Mouse (Mus musculus) 416B (cell line): Measurements from ENCODE around the gene Fam171a1.
A peak's percentile ranks its signal among the peaks of the same experiment; 100 is the strongest.

Source experiments
- DNase-seq: peaks from one replicate; pipeline ENCODE4 v3.0.0; 2011; ENCODE audit warnings: low read depth

The Fam171a1 gene

GRCm38 (mm10) chr2:3138308-3138707, 24.3 kb downstream of the Fam171a1 start:
- no peak for DNase-seq

DNA sequence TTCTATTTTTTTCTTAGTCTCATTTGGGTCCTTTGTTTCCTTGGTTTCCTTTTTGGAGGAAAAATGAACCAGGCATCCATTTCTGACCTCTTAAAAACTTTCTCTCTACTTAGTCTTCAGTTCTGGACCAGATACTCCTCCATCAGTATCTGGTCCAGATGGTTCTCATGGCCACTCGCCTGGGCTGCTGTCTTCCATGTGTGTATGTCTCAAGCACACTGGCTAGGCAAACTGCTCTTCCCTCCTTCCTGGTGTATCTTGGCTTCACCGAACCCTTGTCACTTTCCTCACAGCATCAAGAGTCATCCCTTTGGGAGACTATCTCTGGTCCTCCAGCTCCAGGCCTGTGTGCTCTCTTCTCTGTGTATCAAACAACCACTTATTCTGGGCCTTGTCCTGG, 25.0 kb downstream of the Fam171a1 start:
- DNase-seq = no peak

GRCm38 (mm10) chr2:3139578-3139977, 25.6 kb downstream of the Fam171a1 start:
- DNase-seq = no peak

DNA sequence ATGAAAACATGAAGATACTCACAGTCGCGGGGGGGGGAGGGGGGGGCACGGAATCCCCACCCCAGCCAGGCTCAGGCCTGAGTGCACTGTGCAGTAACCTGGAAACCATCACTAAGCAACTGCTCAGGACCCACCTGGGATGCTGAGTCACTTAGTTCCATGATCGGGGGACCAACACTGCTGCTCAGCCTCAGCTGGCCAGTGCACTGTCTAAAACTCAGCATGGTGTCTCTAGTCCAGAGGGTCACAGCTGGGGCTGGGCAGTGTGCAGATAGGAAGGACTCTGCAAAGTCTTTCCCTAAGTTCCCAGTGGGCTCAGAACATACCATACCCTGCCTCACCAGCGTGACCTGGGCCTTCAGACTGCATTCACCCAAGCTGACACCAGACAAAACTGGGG, 26.6 kb downstream of the Fam171a1 start:
- DNase-seq = no peak

DNA sequence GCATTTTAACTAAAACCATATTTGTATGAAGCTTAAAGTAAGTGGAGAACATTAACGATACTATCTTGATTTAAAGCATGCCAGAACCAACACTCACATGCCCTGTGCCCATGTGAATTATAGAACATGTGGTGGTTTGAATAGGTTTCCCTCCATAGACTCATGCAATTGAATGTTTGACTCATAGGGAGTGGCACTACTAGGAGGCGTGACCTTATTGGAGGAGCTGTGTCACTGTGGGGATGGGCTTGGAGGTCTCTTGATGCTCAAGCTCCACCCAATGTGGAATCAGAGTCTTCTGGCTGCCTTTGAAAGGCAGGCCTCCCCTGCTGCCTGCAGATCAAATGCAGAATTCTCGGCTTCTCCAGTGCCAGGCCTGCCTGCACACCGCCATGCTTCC, 27.8 kb downstream of the Fam171a1 start:
- no peak for DNase-seq

DNA sequence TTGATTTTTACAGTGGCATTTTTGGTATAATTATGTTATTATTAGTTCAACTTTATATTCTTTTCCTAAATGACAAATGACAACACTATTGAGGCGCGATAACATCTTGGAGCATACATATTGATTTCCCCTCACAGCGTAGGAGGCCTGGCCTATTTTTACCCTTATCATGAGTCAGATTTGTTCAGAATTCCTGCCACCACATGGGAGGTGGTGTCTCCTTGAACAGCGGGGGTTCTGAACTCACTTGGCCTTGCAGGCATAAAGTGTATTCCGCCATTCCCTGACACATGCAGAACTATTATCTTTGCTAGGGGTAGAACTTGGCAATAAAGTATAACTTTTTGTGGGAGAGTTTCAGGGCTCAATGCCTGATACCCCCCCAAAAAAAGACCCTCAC, 30.3 kb downstream of the Fam171a1 start:
- no peak for DNase-seq

DNA sequence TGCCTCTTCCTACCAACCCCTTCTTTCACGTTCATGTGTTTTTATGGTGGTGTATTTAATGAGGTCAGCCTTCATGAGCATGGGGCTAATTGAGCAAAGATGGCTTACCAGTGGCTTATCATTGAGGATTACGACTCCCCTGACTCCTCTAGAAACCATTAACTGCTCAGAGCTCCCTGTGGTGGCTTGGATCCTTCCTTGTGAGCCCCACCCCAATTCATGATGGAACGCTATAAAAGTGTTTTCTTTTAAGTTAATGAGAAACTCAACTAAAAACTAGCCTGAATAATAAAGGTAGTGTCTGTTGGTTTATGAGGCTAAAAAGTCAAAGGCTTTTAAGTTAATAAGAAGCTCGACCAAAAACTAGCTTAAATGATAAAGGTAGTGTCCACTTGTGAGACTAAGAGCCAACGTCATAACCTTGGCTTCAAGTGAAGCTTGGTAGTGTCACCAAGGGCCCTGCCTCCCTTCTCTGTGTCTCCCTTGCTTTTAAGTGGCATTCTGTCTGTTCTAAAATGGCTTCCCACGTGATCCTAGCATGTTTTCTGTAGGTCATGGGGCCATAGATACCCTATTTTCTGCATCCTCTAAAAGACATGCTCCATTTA, 33.6 kb downstream of the Fam171a1 start:
- DNase-seq = no peak

DNA sequence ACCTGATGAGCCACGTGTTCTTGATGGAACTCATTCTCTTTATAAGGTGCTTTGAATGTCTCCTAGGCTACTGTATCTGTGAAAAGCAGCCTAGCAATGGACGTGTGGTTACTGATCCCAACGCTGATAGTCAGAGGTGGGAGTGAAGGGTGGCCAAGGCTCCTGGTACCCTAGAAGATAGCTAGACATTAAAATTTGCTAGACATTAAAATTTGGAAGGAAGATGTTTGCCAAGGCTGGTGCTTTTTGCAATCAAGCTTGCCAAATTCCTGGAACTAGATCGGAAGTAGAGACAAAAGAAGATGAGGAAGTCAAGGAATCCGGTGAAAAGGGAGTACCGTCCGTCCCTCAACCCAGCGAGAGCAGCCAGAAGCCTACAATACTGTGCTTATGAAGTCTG, 34.7 kb downstream of the Fam171a1 start:
- no peak for DNase-seq

- no peak for DNase-seq
Observed at GRCm38 (mm10) chr2:3150324-3150723, 36.3 kb downstream of the Fam171a1 start.

DNA sequence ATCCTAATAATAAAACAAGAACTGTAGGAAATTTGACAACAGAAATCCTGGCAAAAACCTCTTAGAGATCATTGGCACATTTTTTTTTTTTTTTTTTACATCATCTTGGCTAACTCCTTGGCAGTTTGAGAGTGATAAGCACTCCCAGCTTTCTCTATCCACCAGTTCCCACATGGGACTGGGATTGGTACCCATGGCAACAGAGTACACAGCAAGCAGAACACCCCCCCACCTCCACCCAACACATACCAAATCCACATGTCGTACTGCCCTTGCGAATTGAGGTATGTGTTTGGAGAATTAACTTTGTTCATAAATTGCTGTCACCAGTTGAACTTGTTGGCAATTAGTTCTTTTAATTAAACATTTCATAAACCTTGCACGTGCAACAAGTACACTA, 37.3 kb downstream of the Fam171a1 start:
- no peak for DNase-seq

- DNase-seq = no peak
Observed at GRCm38 (mm10) chr2:3154091-3154665, 40.2 kb downstream of the Fam171a1 start.

DNA sequence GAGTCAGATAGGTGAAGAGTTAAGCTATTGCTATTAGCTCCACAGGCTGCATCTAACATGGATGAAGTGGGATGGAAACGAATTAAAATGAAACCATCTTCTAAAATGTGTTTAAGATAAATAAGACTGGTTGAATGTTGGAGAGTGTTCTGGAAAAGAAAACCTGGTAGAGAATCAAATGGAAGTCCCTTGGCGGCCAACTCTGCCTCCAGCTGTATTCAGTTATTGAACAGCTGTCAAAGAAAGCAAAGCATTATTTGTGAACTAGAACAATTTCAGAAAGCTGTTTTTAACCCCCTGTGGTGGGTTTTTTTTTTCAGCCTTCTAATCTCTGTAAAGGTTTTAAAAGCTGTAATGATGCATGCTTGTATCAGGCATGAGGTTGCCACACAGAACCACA, 41.0 kb downstream of the Fam171a1 start:
- no peak for DNase-seq

GRCm38 (mm10) chr2:3157030-3157429, 43.0 kb downstream of the Fam171a1 start:
- no peak for DNase-seq

- no peak for DNase-seq
Observed at GRCm38 (mm10) chr2:3157661-3158344, 43.8 kb downstream of the Fam171a1 start.

DNA sequence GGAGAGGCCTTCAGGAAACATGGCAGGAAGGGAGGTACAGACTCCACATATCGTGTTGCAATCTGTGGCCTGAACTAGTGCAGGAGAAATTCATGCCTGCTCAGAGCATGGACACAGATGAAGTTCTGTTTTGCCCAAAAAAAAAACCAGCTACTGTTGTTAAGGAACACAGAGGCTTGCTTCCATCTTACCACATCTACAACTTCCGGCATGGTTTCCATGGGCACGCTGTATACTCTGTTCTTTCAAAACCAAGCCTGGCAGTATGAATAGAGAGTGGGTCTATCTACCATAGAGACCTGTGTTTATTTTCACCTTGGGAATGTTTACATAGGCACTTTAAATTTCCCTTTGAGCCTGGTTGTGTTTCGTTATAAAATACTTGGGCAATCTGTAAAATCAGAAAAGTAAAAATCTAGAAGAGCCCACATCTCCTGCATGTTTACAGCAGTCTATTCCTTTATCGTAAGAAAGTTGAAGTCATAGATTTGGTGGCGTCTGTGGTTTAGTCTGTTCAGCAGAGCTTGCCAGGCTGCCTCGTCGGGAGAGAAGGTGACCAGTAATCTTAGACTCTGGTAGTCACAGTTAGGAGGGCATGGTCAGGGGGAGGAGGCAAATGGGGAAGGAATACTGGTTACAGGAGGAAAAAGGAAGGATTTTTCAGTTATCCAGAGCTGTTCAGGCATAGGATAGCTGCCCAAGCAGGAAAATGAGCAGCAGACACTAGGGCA, 44.8 kb downstream of the Fam171a1 start:
- peak; percentile 42 for DNase-seq

DNA sequence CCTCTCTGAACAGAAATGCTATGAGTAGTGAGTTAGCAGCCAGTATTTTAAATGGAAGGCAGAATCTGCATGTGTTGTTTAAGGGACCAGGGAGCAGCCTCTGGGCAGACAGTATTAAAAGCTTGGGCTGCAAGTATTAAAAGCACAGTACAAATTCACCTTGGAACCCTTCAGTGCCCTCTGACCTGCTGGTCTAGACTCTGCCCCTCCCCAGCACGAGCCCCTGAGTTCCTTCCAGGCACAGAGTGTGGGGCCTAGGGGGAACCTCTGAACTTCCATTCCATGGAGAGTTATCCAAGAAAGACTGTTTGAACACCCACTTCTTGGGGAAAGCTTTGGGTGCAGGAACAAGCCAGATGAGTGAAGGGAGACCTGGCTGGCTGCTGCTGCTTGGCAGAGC, 47.6 kb downstream of the Fam171a1 start:
- DNase-seq = no peak

GRCm38 (mm10) chr2:3163501-3164076, 49.6 kb downstream of the Fam171a1 start:
- no peak for DNase-seq

- DNase-seq = no peak
Observed at GRCm38 (mm10) chr2:3165037-3165600, 51.1 kb downstream of the Fam171a1 start.

GRCm38 (mm10) chr2:3165890-3166605, 52.0 kb downstream of the Fam171a1 start:
- no peak for DNase-seq

DNA sequence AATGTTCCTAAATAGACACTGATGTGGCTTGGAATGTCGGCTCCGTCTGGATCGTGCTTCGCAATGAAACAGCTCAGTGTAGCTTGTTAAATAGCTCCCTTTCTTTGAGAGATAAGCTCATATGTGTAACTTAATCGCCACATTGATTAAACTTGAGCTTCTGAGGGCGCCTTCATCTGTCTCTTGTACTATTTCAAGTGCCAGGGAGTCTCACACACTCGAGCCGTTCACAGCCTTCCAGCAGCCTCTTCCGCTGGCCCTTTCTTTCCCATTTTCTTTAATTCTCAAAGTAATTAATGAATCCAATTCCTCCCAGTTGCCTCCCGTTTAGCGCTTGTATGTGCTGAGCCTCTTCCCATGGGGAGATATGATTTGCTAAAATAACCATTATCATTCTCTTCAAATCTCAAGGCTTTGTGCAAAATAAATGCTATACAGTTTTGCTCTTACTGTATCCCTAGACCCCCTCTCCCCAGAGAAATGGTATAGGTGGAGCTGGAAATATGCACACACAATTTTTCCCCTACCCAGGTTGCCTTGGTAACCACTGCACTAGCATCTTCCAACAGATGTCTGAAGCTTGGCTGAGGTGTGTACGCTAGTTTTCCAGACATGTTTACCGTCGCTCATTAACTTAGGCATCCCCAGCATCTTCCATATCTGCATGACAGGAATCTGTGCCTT, 54.8 kb downstream of the Fam171a1 start:
- no peak for DNase-seq

- no peak for DNase-seq
Observed at GRCm38 (mm10) chr2:3169403-3169747, 55.4 kb downstream of the Fam171a1 start.
